Mouse (Mus musculus) layer of hippocampus, adult 18-20 months (tissue): ENCODE measurements at regions not wholly inside any gene's neighbourhood (a gene's known extent, or its start where the extent isn't known, plus 50 kb on each side); places are given as distances from the start of the nearest gene placed in this dataset.

ENCODE experiments used
- DNase-seq, 2 experiments: peaks; one replicate each; pipeline ENCODE4 v3.0.0; 2022; ENCODE audit warnings: low spot score in 2 of 2

- DNase-seq, result no peak
Observed at GRCm38 (mm10) chr3:27815201-27815695, 80.9 kb downstream of the Tmem212 start.

GRCm38 (mm10) chr3:27804271-27804670 is 91.9 kb downstream of the Tmem212 start:
- DNase-seq, result no peak

GRCm38 (mm10) chr3:27791633-27791951 is 80.5 kb upstream of the Fndc3b start:
- DNase-seq, result no peak

- no peak for DNase-seq
Observed at GRCm38 (mm10) chr3:27790932-27791632, 80.0 kb upstream of the Fndc3b start.

DNA sequence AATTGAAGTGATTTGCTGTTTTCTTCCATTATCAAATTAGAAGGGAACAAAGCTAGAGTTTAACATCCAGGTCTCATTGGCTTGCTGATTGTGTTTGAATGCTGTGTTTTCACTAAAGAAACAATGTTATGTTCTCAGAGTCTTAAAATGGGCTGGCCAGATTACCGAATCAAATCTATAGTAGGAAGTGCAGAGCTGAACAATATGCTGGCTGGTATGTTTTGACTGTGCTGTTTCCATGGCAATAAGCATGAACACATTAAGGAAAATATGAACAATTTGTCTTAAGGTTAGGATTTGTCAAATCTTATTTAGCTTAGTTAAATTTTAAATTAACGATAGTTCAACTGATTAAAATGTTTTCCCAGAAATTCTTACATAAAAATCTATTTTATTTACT is 72.8 kb upstream of the Fndc3b start:
- DNase-seq, result no peak

GRCm38 (mm10) chr3:27783476-27783875 is 72.4 kb upstream of the Fndc3b start:
- no peak for DNase-seq

DNA sequence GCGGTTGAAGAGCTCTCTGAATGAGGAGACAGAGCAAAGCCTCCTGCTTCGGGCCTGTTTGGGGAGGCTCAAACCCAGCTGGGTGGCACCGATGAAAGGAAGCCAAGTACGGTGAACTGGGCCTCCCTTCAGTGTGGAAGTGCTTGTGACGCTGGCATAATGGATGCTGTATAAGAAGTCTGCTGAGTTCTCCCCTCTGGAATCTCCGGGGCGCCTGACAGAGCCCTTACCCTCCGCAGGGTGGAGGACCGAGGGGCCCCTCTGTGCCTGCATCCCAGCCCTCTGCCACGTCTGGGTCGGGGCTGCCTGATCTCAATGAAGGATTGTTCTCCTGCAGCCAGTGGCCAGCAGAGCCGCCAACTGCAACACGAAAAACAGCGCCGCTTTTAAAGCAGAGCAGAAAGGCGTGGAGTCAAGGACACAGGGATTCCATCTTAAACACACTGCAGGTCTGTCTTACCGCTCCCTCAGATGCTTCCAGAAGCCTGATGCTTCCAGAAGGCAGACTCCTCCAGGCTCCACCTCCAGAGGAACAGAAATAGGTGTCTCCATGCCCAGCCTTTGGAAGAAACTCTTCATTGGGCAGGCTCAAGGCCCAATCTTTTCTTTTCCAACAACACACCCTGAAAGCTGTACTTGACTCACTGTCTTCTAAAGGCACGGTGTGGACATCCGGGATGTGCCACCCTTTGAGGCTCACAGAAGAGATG is 71.1 kb upstream of the Fndc3b start:
- DNase-seq, result peak in 1 of 2 experiments; percentile 12

DNA sequence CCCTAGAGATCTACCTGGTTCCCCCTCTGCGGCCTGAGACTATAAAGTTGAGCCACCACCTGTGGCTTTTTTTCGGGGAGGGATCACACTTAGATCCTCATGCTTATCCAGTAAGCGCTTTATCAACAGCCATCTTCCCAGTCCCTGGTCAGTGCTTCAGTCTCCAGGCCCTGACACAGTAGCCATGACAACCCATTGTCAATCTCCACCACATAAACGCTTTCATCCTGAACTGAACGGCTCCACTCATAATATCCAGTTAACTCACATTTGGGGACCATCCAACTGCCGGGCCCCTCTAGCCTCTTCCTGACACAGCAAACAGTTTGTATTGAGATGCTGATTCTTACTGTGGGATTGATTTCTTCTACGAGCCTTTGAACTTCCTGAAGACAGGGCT is 68.8 kb upstream of the Fndc3b start:
- DNase-seq, result no peak

DNA sequence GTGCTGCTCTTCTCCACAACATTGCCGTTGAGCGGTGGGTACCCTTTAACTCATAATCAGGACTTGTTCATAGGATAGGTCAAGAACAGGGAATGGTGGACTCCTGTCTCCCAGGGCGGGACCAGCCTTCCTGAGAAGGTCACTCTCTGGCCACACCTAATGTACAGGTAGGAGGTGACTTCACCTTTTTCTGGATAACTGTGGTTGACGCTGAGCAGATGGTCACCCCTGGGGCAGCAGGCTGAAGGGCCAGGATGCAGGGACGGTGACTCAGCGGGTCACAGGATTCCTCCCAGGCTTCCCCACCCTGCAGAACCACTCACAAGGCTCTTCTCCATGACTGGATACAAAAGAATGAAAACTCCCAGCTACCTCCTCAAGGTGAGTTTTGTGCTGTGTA is 66.6 kb upstream of the Fndc3b start:
- no peak for DNase-seq

DNA sequence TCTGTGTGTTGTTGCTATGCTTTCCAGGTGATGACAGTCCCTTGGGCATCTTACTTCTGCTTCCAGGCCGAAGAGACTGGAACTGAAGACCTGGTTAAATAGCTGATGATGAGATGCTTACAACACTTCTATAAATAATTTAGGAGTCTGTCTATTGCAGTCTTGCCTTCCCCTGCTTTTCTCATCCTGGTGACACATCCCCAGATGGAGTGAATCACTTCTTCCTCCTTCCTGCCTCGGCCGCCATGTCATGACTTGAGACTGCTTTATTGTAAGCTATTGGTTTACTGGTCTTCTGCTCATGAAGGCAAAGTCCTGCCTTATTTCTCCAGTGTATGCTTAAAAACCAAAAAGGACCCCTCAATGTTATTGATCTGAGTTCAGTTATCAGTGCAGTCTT is 62.1 kb upstream of the Fndc3b start:
- no peak for DNase-seq

GRCm38 (mm10) chr3:27769438-27769837 is 58.3 kb upstream of the Fndc3b start:
- DNase-seq, result no peak

DNA sequence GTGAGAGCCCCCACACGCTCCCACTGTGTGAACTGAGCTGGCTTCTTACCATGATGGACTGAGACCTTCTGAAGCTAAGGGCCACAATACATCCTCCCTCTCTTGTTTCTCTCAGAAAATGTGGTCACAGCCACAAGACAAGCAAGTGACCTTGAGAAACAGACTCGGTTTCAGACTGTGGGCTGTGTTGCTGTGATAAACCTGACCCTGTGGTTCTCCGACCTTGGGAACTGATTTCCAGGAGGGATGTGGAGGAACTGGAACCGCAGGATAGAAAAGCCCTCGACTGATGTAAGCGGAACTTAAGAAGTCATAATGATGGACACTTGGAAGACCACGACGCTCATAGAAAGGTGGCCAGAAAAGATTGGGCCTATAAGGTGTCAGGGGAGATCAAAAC is 56.1 kb upstream of the Fndc3b start:
- no peak for DNase-seq

GRCm38 (mm10) chr3:27766421-27766820 is 55.3 kb upstream of the Fndc3b start:
- DNase-seq, result no peak

GRCm38 (mm10) chr3:27765929-27766328 is 54.8 kb upstream of the Fndc3b start:
- peak in 1 of 2 experiments; percentile 13 for DNase-seq

DNA sequence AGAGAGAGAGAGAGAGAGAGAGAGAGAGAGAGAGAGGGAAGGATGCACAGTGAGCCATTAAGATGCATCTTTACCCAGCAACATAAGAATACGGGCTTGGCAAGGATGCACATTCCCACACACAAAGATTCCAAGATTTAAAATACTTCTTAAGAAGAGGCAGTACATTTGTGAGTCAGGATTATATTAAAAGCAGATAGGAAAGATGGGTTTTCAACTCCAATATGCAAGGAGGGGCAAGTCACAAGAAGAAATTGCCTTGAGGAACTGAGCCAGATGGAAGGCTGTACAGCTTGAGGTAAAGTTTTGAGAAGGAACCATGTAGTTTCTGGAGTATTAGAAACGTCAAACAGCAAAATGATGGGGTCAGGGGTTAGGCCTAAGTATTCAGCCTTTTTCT is 53.4 kb upstream of the Fndc3b start:
- no peak for DNase-seq

- no peak for DNase-seq
Observed at GRCm38 (mm10) chr3:27761031-27761430, 49.9 kb upstream of the Fndc3b start.
